Mouse (Mus musculus) c-Kit-negative CD71-positive TER-119-positive erythroid progenitor cells, embryonic 14.5 days (primary cell): ENCODE results near the gene Mmd.

Source experiments
- DNase-seq: peaks from one replicate; pipeline ENCODE4 v3.0.0-alpha.2; 2013; ENCODE audit warnings: low read depth, low spot score

Mmd gene

DNA sequence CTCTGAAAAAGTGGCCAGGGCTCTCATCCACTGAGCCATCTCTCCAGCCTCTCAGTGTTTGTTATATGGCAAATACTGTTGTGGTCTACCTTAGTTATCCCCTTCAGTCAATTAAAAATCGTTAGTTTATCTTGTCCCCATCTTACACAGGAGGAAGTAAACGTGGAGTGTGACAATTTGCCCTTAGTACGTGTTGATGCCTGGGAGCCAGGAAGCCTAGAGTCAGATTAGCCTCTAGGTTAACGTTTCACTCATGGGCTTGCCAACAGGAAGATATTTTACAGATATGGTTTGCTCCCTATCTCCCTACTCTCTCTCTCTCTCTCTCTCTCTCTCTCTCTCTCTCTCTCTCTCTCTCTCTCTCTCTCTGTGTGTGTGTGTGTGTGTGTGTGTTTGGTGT lies 33.9 kb downstream of the Mmd start:
- no peak for DNase-seq

- no peak for DNase-seq
These were observed 34.3 kb downstream of the Mmd start for GRCm38 (mm10) chr11:90283601-90284000.

- DNase-seq, result no peak
These were observed 34.8 kb downstream of the Mmd start for GRCm38 (mm10) chr11:90284079-90284478.

DNA sequence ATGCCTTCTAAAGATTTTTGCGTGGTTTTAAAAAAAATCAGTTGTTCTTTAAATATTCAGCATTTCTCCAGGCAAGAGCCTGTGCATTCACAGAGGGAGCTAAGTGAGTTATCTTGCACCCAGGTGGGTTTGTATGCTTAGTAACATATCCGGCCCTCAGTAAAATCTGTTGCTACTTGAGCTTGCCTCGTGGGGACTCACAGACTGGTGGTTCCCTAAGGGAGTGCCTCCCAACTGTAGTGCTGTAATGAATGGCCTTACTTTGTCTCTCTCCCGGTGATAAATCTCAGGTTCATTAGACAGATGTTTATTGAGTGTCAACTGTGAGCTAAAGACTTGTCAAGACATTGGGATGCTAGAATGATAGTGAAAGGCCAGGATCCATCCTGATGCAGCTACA lies 35.4 kb downstream of the Mmd start:
- DNase-seq, result no peak

DNA sequence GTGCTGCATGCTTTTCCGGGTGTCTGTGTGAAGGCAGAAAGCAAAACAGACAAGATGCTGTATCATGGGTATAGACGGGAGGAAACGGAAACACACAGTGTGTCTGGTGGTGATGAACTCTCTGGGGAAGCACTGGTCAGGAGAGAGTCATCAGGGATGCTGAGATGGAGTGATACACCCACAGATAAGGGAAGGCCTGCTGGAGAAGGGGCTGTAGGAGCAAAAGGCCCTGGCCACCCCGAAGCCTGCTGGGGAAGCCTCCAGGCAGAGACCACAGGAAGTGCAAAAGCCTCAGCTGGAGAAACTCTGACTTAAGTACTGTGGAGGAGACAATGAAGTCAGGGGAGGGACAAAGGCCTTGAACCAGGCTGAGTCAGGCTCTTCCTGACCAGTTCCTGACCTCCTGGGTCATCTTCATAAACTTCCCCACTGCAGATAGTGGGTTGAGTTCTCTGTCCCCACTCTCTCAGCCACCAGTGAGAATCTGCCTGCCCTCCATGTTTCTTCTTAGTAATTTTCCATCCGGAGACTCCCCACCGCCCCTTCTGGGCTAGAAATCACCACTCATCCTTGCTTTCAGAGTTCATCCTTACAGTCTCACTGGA lies 37.4 kb downstream of the Mmd start:
- no peak for DNase-seq

DNA sequence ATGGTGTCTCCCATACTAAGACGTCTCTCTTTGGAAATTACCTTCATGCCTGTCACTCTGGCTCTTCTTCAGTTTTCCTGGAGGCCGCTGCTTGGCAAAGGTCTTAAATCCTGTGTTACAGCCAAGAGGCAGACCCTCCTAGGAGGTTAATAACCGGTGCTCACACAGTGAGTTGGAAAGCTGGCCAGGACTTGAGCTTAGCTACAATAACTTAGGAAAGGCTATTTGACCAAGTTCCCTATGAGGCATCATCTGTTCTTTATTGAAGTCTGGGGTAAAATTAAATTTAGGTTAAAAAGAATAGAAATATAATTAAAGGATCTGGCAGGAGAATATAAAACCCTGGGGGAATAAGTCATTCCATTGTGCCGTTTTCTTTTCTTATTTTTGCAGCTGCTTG lies 41.9 kb downstream of the Mmd start:
- no peak for DNase-seq

- no peak for DNase-seq
These were observed 43.5 kb downstream of the Mmd start for GRCm38 (mm10) chr11:90292766-90293165.

DNA sequence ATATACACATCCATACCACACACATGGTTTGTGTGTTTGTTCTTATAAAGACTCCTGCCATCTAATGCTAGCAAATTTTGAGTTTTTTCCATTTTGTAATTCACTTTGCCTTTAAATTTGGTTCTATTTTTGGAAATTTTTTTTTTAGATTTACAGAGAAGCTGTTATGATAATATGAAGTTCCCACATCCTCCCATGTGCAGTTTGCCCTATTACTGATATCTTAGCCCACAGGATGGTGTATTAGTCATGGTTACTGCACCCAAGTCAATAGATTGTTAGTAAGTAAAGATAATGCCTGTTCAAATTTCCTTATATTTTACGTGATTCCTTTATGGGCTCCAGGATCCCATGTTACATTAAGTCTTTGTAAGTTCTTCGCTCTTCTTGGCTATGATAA lies 45.4 kb downstream of the Mmd start:
- no peak for DNase-seq

GRCm38 (mm10) chr11:90306067-90306466 lies 56.8 kb downstream of the Mmd start:
- no peak for DNase-seq

DNA sequence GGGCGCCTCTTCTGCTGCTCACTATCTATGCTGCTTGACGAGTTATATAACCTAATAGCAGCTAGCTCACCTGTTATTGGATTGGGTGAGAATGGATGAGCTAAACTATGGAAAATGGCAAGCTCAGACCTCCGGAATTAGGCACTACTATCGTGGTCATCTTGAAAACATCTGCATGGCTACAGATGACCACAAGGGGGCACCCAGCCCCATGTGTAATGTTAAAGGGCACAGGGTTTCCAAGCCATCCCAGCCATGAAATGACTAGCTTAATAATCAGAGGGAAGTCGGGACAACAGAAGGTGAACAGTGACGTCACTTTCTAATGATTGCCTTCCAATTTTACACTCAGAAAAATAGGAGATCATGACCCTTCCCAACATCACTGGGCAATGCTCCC lies 57.7 kb downstream of the Mmd start:
- no peak for DNase-seq

DNA sequence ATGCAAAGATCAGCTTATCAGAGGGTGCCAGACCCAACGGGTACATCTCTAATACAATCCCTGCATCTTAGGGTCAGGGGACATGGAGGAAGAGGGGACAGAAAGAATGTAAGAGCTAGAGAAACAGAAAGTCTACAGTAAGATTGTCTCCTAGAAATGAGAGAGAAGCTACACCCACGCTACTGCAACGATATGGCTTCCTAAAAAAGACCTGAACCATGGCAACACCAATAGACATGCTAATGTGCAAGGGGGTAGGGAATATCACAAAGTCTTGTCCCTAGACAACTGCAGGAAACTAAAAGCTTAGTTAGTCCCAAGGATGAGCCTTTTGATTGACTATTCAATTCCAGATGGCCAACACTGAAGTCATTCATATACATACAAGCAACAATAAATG lies 65.3 kb downstream of the Mmd start:
- no peak for DNase-seq

GRCm38 (mm10) chr11:90317482-90317881 lies 68.2 kb downstream of the Mmd start:
- no peak for DNase-seq

DNA sequence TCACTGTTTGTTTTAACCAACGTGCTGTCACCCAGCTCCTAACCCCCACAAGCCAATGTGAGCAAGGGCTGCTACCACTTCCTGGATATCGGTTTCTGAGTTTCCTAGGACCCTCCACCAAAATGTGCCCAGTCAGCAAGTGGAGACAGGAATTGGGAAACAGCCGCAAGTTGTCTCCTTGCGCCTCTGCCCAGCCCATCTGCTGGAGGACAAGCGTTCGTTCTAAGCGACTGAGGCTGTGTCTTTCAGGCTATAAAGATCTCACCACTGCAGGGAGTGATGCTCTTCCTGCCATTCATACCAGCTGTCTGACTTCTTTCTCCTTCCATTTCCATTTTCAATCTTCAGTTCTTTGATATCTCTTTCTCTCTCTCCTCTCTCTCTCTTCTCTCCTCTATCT lies 71.7 kb downstream of the Mmd start:
- no peak for DNase-seq

- DNase-seq, result no peak
These were observed 75.3 kb downstream of the Mmd start for GRCm38 (mm10) chr11:90324597-90324996.

GRCm38 (mm10) chr11:90326146-90326545 lies 76.9 kb downstream of the Mmd start:
- no peak for DNase-seq

DNA sequence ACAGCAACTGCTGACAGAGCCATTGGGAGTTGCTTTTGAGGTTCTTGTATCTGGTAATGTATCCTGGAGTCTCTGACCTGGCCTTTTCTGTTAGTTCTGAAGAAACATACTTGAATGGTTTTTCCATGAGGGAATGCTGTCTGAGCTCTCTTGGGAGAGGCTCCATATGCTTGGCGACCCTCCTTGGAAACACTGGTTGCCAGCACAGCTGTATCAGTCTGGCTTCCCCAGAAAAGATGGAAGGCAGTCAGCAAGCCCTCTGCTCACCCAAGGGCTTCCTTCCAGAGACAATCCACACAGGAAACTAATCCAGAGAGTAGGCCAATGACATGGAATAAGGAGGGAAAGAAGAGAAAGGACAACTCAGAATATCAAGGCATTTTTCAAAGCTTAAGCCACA lies 77.6 kb downstream of the Mmd start:
- no peak for DNase-seq
